Mouse (Mus musculus): ENCODE results near the gene Mob2. TPM values are rescaled to one million over a fixed set of nuclear protein-coding genes. Genes with fewer than 3 reads are reported as not detected.
A peak's percentile ranks its signal among the peaks of the same experiment; 100 is the strongest.

Mob2 gene
- total RNA-seq, 2 experiments from 2014 or later, result 33.4 to 33.6 TPM

GRCm38 (mm10) chr7:142020827-142021226 is 40.0 kb downstream of the Mob2 start:
- no peak for DNase-seq

GRCm38 (mm10) chr7:142019699-142020098 is 41.2 kb downstream of the Mob2 start:
- DNase-seq, result no peak

- peak; percentile 66 for DNase-seq
These were observed 44.3 kb downstream of the Mob2 start for GRCm38 (mm10) chr7:142016562-142016961.

GRCm38 (mm10) chr7:142001597-142002340 is 59.1 kb downstream of the Mob2 start:
- no peak for DNase-seq

GRCm38 (mm10) chr7:142000661-142001060 is 60.2 kb downstream of the Mob2 start:
- no peak for DNase-seq

GRCm38 (mm10) chr7:141994121-141994520 is 66.7 kb downstream of the Mob2 start:
- DNase-seq, result no peak

- DNase-seq, result no peak
These were observed 69.7 kb downstream of the Mob2 start for GRCm38 (mm10) chr7:141991183-141991582.

GRCm38 (mm10) chr7:141988314-141988806 is 72.5 kb downstream of the Mob2 start:
- no peak for DNase-seq

GRCm38 (mm10) chr7:141981237-141981636 is 79.6 kb downstream of the Mob2 start:
- no peak for DNase-seq

- DNase-seq, result no peak
These were observed 81.6 kb downstream of the Mob2 start for GRCm38 (mm10) chr7:141979247-141979646.

GRCm38 (mm10) chr7:141978003-141978402 is 82.9 kb downstream of the Mob2 start:
- DNase-seq, result no peak

GRCm38 (mm10) chr7:141972831-141973619 is 87.8 kb downstream of the Mob2 start:
- peak; percentile 70 for DNase-seq

GRCm38 (mm10) chr7:141966281-141966680 is 94.6 kb downstream of the Mob2 start:
- no peak for DNase-seq

- no peak for DNase-seq
These were observed 98.3 kb downstream of the Mob2 start for GRCm38 (mm10) chr7:141962521-141962920.

GRCm38 (mm10) chr7:141961491-141961890 is 99.4 kb downstream of the Mob2 start:
- no peak for DNase-seq

GRCm38 (mm10) chr7:141960926-141961325 is 99.9 kb downstream of the Mob2 start:
- no peak for DNase-seq

- DNase-seq, result peak; percentile 40
These were observed 101.7 kb downstream of the Mob2 start for GRCm38 (mm10) chr7:141959133-141959532.

Small RNA genes within 50 kb of the gene (microRNA-seq; reads per million reads assigned to microRNA genes)
- gene Mir3104, result 0 reads per million in 2 experiments

Other genes with a start within 250 kb of the Mob2 start
- not detected for gene Muc5b, start 222.0 kb downstream of the Mob2 start, total RNA-seq (2021)
- gene Tollip, start 142.6 kb downstream of the Mob2 start, total RNA-seq (2021), result 10 to 100 TPM; 47.0 to 48.3 TPM
- gene Brsk2, start 111.3 kb downstream of the Mob2 start, total RNA-seq (2021), result under 1 TPM; 0.19 to 0.32 TPM
- gene Dusp8, start 34.8 kb upstream of the Mob2 start, total RNA-seq (2021), result 10 to 100 TPM; 37.7 to 43.0 TPM
- not detected for gene Gm45618, start 59.7 kb upstream of the Mob2 start, total RNA-seq (2021)
- gene Gm39115, start 75.0 kb upstream of the Mob2 start, total RNA-seq (2021), result not detected
- not detected for gene Gm45337, start 83.5 kb upstream of the Mob2 start, total RNA-seq (2021)
- gene Gm29735, start 96.0 kb upstream of the Mob2 start, total RNA-seq (2021), result not detected
- not detected for gene Gm4553, start 104.7 kb upstream of the Mob2 start, total RNA-seq (2021)
- not detected for gene Krtap5-2, start 114.9 kb upstream of the Mob2 start, total RNA-seq (2021)
- gene Gm10153, start 129.3 kb upstream of the Mob2 start, total RNA-seq (2021), result not detected
- not detected for gene Krtap5-3, start 140.3 kb upstream of the Mob2 start, total RNA-seq (2021)
- not detected for gene Gm7579, start 150.8 kb upstream of the Mob2 start, total RNA-seq (2021)
- not detected for gene Krtap5-5, start 168.9 kb upstream of the Mob2 start, total RNA-seq (2021)
- not detected for gene Gm40460, start 180.0 kb upstream of the Mob2 start, total RNA-seq (2021)
- not detected for gene Gm2431, start 197.3 kb upstream of the Mob2 start, total RNA-seq (2021)
- not detected for gene Gm4559, start 213.3 kb upstream of the Mob2 start, total RNA-seq (2021)
- not detected for gene Krtap5-1, start 236.1 kb upstream of the Mob2 start, total RNA-seq (2021)
- gene Krtap5-4, start 242.5 kb upstream of the Mob2 start, total RNA-seq (2021), result not detected

All from heart, postnatal 4 days (tissue).